Mouse (Mus musculus): ENCODE measurements around the gene Utrn.

DNA sequence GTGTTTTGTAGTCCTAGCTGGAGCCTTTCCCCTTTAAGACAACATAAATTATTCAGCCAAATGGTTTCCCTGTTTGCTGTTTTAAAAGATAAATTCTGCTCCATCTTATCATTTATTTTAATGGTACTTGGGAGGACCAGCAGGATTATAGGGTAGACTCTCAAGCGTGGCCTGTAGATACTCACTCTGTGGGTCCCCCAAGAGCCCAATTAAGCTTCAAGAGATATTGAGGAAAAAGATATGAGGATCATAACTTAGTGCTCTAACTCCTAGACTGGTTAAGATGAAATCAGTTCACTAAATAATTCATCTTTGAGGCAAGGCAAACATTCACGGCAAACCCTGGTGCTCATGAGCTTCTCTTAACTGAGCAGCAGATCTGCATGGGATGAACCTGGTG lies 493.1 kb downstream of the Utrn start:
- no peak for TF ChIP-seq CTCF (IDR thresholded peaks at IDR 0.05)
- no peak for TF ChIP-seq EP300 (IDR thresholded peaks at IDR 0.05)

Data from lung, postnatal 0 days (tissue).